Mouse (Mus musculus) kidney, adult 2 months (tissue): Measurements from ENCODE around the gene 4930404H24Rik.

Source experiments
- CTCF ChIP-seq: fragments of 200-500 bp; conservative IDR thresholded peaks from 2 replicates; pipeline ENCODE4 v1.5.1; 2011; ENCODE audit warnings: low read depth, mild to moderate bottlenecking, control low read depth, low read length, moderate library complexity, mixed read lengths; ENCODE audit not compliant: insufficient read depth, insufficient read length
- POLR2A ChIP-seq: fragments of 200-500 bp; IDR thresholded peaks from one replicate; pipeline ENCODE4 v1.6.1; 2011; ENCODE audit warnings: low read depth, low read length, control low read depth

GRCm38 (mm10) chr2:153496898-153497297 is 4.3 kb downstream of the 4930404H24Rik start:
- TF ChIP-seq POLR2A (no peak), CTCF (no peak)
